Comparison of ENCODE assay signal across 8 mouse cellular contexts in genomic region chr7:110164712-110165122, GRCm38 (mm10). TPM values are rescaled to one million over a fixed set of nuclear protein-coding genes. Genes with fewer than 3 reads are reported as not detected.
A peak's percentile ranks its signal among the peaks of the same experiment; 100 is the strongest.
DNase-seq lines count a peak whose midpoint lies in the region; ATAC-seq and TF ChIP-seq lines count a peak whose summit lies in the region.

No protein-coding gene starts in this region.

- intact Hi-C loops in heart, postnatal 36 days (cut with DNase I), result loop anchor here (1.0 to 10.0 kb wide), 4 partner anchors 42 to 480 kb away; partner anchors contain the start of genes Swap70 and Wee1

- peaks cover 25% of the 10 kb centered on the region for H3K4me1 ChIP-seq in G1E (ENCODE audit: insufficient read depth, low read depth, low read length)
- peaks cover 6% of the 10 kb centered on the region for H3K4me1 ChIP-seq in forebrain, embryonic 16.5 days (replicated peaks; ENCODE audit: control insufficient read depth, insufficient read depth, low read length)
- no peaks in the 10 kb centered on the region for H3K4me1 ChIP-seq in lung, embryonic 14.5 days (ENCODE audit: insufficient read depth)
- no peaks in the 10 kb centered on the region for H3K4me1 ChIP-seq in olfactory bulb, adult 2 months (ENCODE audit: control insufficient read depth, insufficient read depth, low read length)
- 0 out of 2 replicates have a peak, but pooled peaks cover 4% of the 10 kb centered on the region for H3K4me1 ChIP-seq in thymus, adult 2 months (replicated peaks; ENCODE audit: control insufficient read depth, insufficient read depth, low read length)

- peak; percentile 81 for DNase-seq in G1E (ENCODE audit: low spot score)
- peak; percentile 89 to 91 for DNase-seq in cerebellum, adult 18-20 months
- DNase-seq in heart, postnatal 36 days, result peak; percentile 94
- peak; percentile 88 to 93 for DNase-seq in layer of hippocampus, adult 2 months (ENCODE audit: low spot score in 2 of 2)
- peak; percentile 98 for DNase-seq in lung, embryonic 14.5 days
- DNase-seq in thymus, adult 2 months, result peak; percentile 95

- no peaks in the 10 kb centered on the region for H3K27me3 ChIP-seq in G1E (ENCODE audit: insufficient read depth, low read length)
- H3K27me3 ChIP-seq in forebrain, embryonic 16.5 days (replicated peaks; ENCODE audit: control insufficient read depth, insufficient read depth, low read length), result no peaks in the 10 kb centered on the region
- H3K27me3 ChIP-seq in lung, embryonic 14.5 days (ENCODE audit: insufficient read depth, low read length), result no peaks in the 10 kb centered on the region
- H3K27me3 ChIP-seq in thymus, adult 2 months (ENCODE audit: control insufficient read depth, insufficient read depth, low read length), result no peaks in the 10 kb centered on the region

- H3K9me3 ChIP-seq in G1E (replicated peaks), result no peaks in the 10 kb centered on the region
- H3K9me3 ChIP-seq in forebrain, embryonic 16.5 days (ENCODE audit: control insufficient read depth, low read length), result no peaks in the 10 kb centered on the region
- no peaks in the 10 kb centered on the region for H3K9me3 ChIP-seq in lung, embryonic 14.5 days (ENCODE audit: low read depth, low read length)

- peak; percentile 73 for TF ChIP-seq CTCF in G1E (IDR thresholded peaks at IDR 0.05; ENCODE audit: low read depth, low read length)
- peak; percentile 93 for TF ChIP-seq CTCF in layer of hippocampus, adult 2 months (conservative IDR thresholded peaks at IDR 0.05)
- TF ChIP-seq CTCF in lung, embryonic 14.5 days (IDR thresholded peaks at IDR 0.05; ENCODE audit: low read depth), result peak; percentile 98
- TF ChIP-seq CTCF in olfactory bulb, adult 2 months (IDR thresholded peaks at IDR 0.05; ENCODE audit: insufficient read depth, low read depth, low read length), result peak; percentile 89
- TF ChIP-seq CTCF in thymus, adult 2 months (IDR thresholded peaks at IDR 0.05; ENCODE audit: borderline replicate concordance, control insufficient read depth, extremely low read depth, insufficient read depth, low read length, poor library complexity), result peak; percentile 94

- H3K4me2 ChIP-seq in forebrain, embryonic 16.5 days (ENCODE audit: low read length), result peak overlapping the region; percentile 90
- peak overlapping the region; percentile 87 for H3K4me2 ChIP-seq in lung, embryonic 14.5 days

- 0 out of 2 replicates have a peak, but pooled peaks have one; percentile 30 for TF ChIP-seq POLR2A in olfactory bulb, adult 2 months (IDR thresholded peaks at IDR 0.05; ENCODE audit: insufficient read depth, low read depth, low read length)
- TF ChIP-seq POLR2A in thymus, adult 2 months (IDR thresholded peaks at IDR 0.05; ENCODE audit: control insufficient read depth, extremely low read depth, insufficient read depth, low read length, poor library complexity), result no peak

- H3K36me3 ChIP-seq in G1E (replicated peaks), result no peaks in the 10 kb centered on the region
- H3K36me3 ChIP-seq in forebrain, embryonic 16.5 days (ENCODE audit: control insufficient read depth, insufficient read depth), result no peaks in the 10 kb centered on the region
- no peaks in the 10 kb centered on the region for H3K36me3 ChIP-seq in lung, embryonic 14.5 days (ENCODE audit: insufficient read depth)
- H3K36me3 ChIP-seq in thymus, adult 2 months (ENCODE audit: control insufficient read depth, insufficient read depth, low read length), result no peaks in the 10 kb centered on the region

- H3K9ac ChIP-seq in forebrain, embryonic 16.5 days (replicated peaks; ENCODE audit: low read depth, low read length), result peak overlapping the region; percentile 76
- H3K9ac ChIP-seq in lung, embryonic 14.5 days, result peak overlapping the region; percentile 75

- peak overlapping the region; percentile 71 for H3K4me3 ChIP-seq in G1E (ENCODE audit: low read depth, low read length)
- H3K4me3 ChIP-seq in forebrain, embryonic 16.5 days (replicated peaks; ENCODE audit: low read length), result peak overlapping the region; percentile 56
- peak overlapping the region; percentile 71 for H3K4me3 ChIP-seq in layer of hippocampus, adult 2 months
- peak overlapping the region; percentile 46 for H3K4me3 ChIP-seq in lung, embryonic 14.5 days (ENCODE audit: low read depth, low read length)
- peak overlapping the region; percentile 49 for H3K4me3 ChIP-seq in olfactory bulb, adult 2 months (ENCODE audit: insufficient read depth, low read depth, low read length)
- H3K4me3 ChIP-seq in thymus, adult 2 months (ENCODE audit: control insufficient read depth, insufficient read depth, low read length), result peak overlapping the region; percentile 49

- WGBS in forebrain, embryonic 16.5 days, result under 1% methylated on average over 20 of the region's 20 CpGs
- WGBS in lung, embryonic 14.5 days, result under 1% methylated on average over 20 of the region's 20 CpGs
- 0% methylated on average over 20 of the region's 20 CpGs for WGBS in olfactory bulb, adult 2 months
- under 1% methylated on average over 20 of the region's 20 CpGs for WGBS in thymus, adult 2 months

- peak; percentile 88 for ATAC-seq in G1E (ENCODE audit: extremely low read depth, insufficient number of reproducible peaks, low FRiP score, poor library complexity, severe bottlenecking)
- ATAC-seq in forebrain, embryonic 16.5 days, result peak; percentile 95
- ATAC-seq in lung, embryonic 14.5 days (ENCODE audit: insufficient read depth), result peak; percentile 95

- H3K27ac ChIP-seq in forebrain, embryonic 16.5 days (ENCODE audit: low read length), result peak overlapping the region; percentile 81
- peak overlapping the region; percentile 90 for H3K27ac ChIP-seq in layer of hippocampus, adult 2 months
- peak overlapping the region; percentile 98 for H3K27ac ChIP-seq in lung, embryonic 14.5 days (ENCODE audit: low read depth)
- peak overlapping the region; percentile 44 for H3K27ac ChIP-seq in olfactory bulb, adult 2 months (ENCODE audit: insufficient read depth, low read depth, low read length)
- peak overlapping the region; percentile 12; the same call in 1 of the 2 replicates for H3K27ac ChIP-seq in thymus, adult 2 months (ENCODE audit: control insufficient read depth, insufficient read depth, low read length)

RNA-seq across cellular contexts. Expression of gene Wee1, which starts 42.9 kb away (rescaled TPM):
- total RNA-seq in G1E (2014; fragmentation: Nextera tagmentation) (82.1 and 86.6 TPM in 2 replicates), G1E (2017) (21.3 TPM in 2 replicates)
- polyA plus RNA-seq in G1E (2012), result 32.7 and 39.4 TPM in 2 replicates
- 8.9 and 10.2 TPM in 2 replicates for polyA plus RNA-seq in forebrain, embryonic 16.5 days (2015; fragmentation: Nextera tagmentation; extraction: Ambion mirVana)
- 1 to 10 TPM; 9.2 to 9.8 TPM for total RNA-seq in heart, postnatal 36 days (2021)
- 10 to 100 TPM; 20.3 to 21.2 TPM for total RNA-seq in layer of hippocampus, adult 2 months (2021)
- polyA plus RNA-seq in lung, embryonic 14.5 days (2014; fragmentation: Nextera tagmentation; extraction: Ambion mirVana), result 44.0 and 47.1 TPM in 2 replicates
- not detected in 2 replicates for polyA plus RNA-seq in olfactory bulb, adult 2 months (2012; ENCODE audit: insufficient read depth, insufficient read length, low replicate concordance, missing spikeins)
- polyA plus RNA-seq in thymus, adult 2 months (2012; rRNA removed), result 13.0 and 32.6 TPM in 2 replicates

RNA-seq across cellular contexts. Expression of gene Swap70, which starts 56.8 kb away (rescaled TPM):
- total RNA-seq in G1E (2014; fragmentation: Nextera tagmentation) (78.3 and 93.9 TPM in 2 replicates), G1E (2017) (201 and 233 TPM in 2 replicates)
- 50.4 and 56.0 TPM in 2 replicates for polyA plus RNA-seq in G1E (2012)
- polyA plus RNA-seq in forebrain, embryonic 16.5 days (2015; fragmentation: Nextera tagmentation; extraction: Ambion mirVana), result 11.7 and 13.2 TPM in 2 replicates
- 10 to 100 TPM; 12.9 to 15.3 TPM for total RNA-seq in heart, postnatal 36 days (2021)
- 10 to 100 TPM in 1 of 2 experiments, 1 to 10 TPM in 1; 9.4 to 10.8 TPM for total RNA-seq in layer of hippocampus, adult 2 months (2021)
- 33.0 and 35.4 TPM in 2 replicates for polyA plus RNA-seq in lung, embryonic 14.5 days (2014; fragmentation: Nextera tagmentation; extraction: Ambion mirVana)
- polyA plus RNA-seq in olfactory bulb, adult 2 months (2012; ENCODE audit: insufficient read depth, insufficient read length, low replicate concordance, missing spikeins), result not detected in 2 replicates
- 18.3 and 20.1 TPM in 2 replicates for polyA plus RNA-seq in thymus, adult 2 months (2012; rRNA removed)

Comparison
In these comparisons a context has a peak if more than half of its experiments do, and no peak if none do; other contexts are left out.
1. Peak in every context shown above with its lines: DNase-seq, ATAC-seq, H3K4me3 ChIP-seq and H3K27ac ChIP-seq.
2. H3K27ac ChIP-seq: peak in every context shown above with its lines; median percentile 98 in lung, embryonic 14.5 days; 90 in layer of hippocampus, adult 2 months; 81 in forebrain, embryonic 16.5 days; 44 in olfactory bulb, adult 2 months; 12 in thymus, adult 2 months.
3. RNA of gene Swap70, which starts 56.8 kb away (polyA plus RNA-seq): 50.4 to 56.0 TPM in G1E, 33.0 to 35.4 TPM in lung, embryonic 14.5 days, 18.3 to 20.1 TPM in thymus, adult 2 months and 11.7 to 13.2 TPM in forebrain, embryonic 16.5 days; not detected in olfactory bulb, adult 2 months; every median in the first group is over 10 times any median in the second.